Mouse (Mus musculus) hindbrain, embryonic 14.5 days (tissue): ENCODE data around the gene Nsd1. TPM values are rescaled to one million over a fixed set of nuclear protein-coding genes. Genes with fewer than 3 reads are reported as not detected.

Source experiments
- ATAC-seq: fragments of 200-750 bp; cut with Nextera tagmentation; 2 replicates; pipeline ENCODE4 v1.8.0; 2017; ENCODE audit warnings: moderate number of reproducible peaks, mild to moderate bottlenecking, moderate TSS enrichment, moderate library complexity; ENCODE audit not compliant: low FRiP score
- DNase-seq: peaks from one replicate; pipeline ENCODE4 v3.0.0-alpha.2; 2015; ENCODE audit warnings: low spot score
- H3K27ac ChIP-seq: fragments of 300-500 bp; sonication (generic); 2 replicates; pipeline ENCODE4 v1.5.1; 2014; ENCODE audit warnings: mild to moderate bottlenecking, moderate library complexity
- H3K27me3 ChIP-seq: fragments of 300-500 bp; sonication (generic); 2 replicates; pipeline ENCODE4 v1.6.1; 2014; ENCODE audit warnings: mild to moderate bottlenecking, low read length, mixed read lengths; ENCODE audit not compliant: control insufficient read depth, insufficient read depth
- H3K36me3 ChIP-seq: fragments of 300-500 bp; sonication (generic); replicated peaks from 2 replicates; pipeline ENCODE4 v1.6.1; 2014; ENCODE audit not compliant: control insufficient read depth, insufficient read depth
- H3K4me1 ChIP-seq: fragments of 300-500 bp; sonication (generic); replicated peaks from 2 replicates; pipeline ENCODE4 v1.6.1; 2014; ENCODE audit warnings: antibody characterized with exemption, low read length, mixed read lengths; ENCODE audit not compliant: control insufficient read depth, insufficient read depth
- H3K4me2 ChIP-seq: fragments of 300-500 bp; sonication (generic); replicated peaks from 2 replicates; pipeline ENCODE4 v1.6.1; 2014; ENCODE audit warnings: mild to moderate bottlenecking, moderate library complexity
- H3K4me3 ChIP-seq: fragments of 300-500 bp; sonication (generic); replicated peaks from 2 replicates; pipeline ENCODE4 v1.5.1; 2014; ENCODE audit warnings: mild to moderate bottlenecking, low read length
- H3K9ac ChIP-seq: fragments of 300-500 bp; sonication (generic); 2 replicates; pipeline ENCODE4 v1.6.1; 2014
- H3K9me3 ChIP-seq: fragments of 300-500 bp; sonication (generic); 2 replicates; pipeline ENCODE4 v1.6.1; 2016; ENCODE audit warnings: low read length; ENCODE audit not compliant: control insufficient read depth
- WGBS: fragments of 180-500 bp; shearing (Covaris S2); extraction: QIAGEN DNeasy Blood & Tissue Kit; methylation state at CpG from one replicate; pipeline ENCODE4 v1.1.7; 2014; 5-methylcytosine and 5-hydroxymethylcytosine counted together
- polyA plus RNA-seq: library from polyadenylated mRNA; unstranded; fragments of >200 nt; fragmentation: Nextera tagmentation; extraction: Ambion mirVana; gene quantifications from 2 replicates; pipeline ENCODE4 v1.2.1, GENCODE M21; 2014

Gene Nsd1
- polyA plus RNA-seq, 1 experiment from 2014 or later = 70.7 TPM

- Histone ChIP-seq H3K36me3 (peaks cover 20% of the 10 kb centered on the region), H3K9ac (peak overlapping the region; percentile 63), H3K4me3 (peak overlapping the region; percentile 64), H3K27me3 (no peaks in the 10 kb centered on the region), H3K9me3 (no peaks in the 10 kb centered on the region), H3K4me2 (peak overlapping the region; percentile 91), H3K27ac (no peak overlapping the region), H3K4me1 (peaks cover 15% of the 10 kb centered on the region; the same call in 1 of the 2 replicates)
- ATAC-seq (peak; percentile 19; the same call in 1 of the 2 replicates), DNase-seq (peak; percentile 57)
- whole genome bisulfite sequencing = under 1% methylated on average over 29 of the region's 29 CpGs
Observed at GRCm38 (mm10) chr13:55329109-55329682, 119.6 kb downstream of the Nsd1 start.

GRCm38 (mm10) chr13:55329683-55330566 lies 120.3 kb downstream of the Nsd1 start, which contains the start of gene Mxd3:
Gene Mxd3, minus strand, starts transcription at chr13:55329823.
- Histone ChIP-seq H3K9ac (peak within 1 kb of the TSS; percentile 63), H3K27me3 (no peaks in the 10 kb centered on the region), H3K4me3 (peak within 1 kb of the TSS; percentile 64), H3K9me3 (no peaks in the 10 kb centered on the region), H3K27ac (peak within 1 kb of the TSS; percentile 53), H3K36me3 (peaks cover 14% of the 10 kb centered on the region), H3K4me2 (peak within 1 kb of the TSS; percentile 91), H3K4me1 (peaks cover 15% of the 10 kb centered on the region; the same call in 1 of the 2 replicates)
- WGBS = under 1% methylated on average over 66 of the region's 82 CpGs
- ATAC-seq (peak; percentile 80), DNase-seq (peak; percentile 82)

DNA sequence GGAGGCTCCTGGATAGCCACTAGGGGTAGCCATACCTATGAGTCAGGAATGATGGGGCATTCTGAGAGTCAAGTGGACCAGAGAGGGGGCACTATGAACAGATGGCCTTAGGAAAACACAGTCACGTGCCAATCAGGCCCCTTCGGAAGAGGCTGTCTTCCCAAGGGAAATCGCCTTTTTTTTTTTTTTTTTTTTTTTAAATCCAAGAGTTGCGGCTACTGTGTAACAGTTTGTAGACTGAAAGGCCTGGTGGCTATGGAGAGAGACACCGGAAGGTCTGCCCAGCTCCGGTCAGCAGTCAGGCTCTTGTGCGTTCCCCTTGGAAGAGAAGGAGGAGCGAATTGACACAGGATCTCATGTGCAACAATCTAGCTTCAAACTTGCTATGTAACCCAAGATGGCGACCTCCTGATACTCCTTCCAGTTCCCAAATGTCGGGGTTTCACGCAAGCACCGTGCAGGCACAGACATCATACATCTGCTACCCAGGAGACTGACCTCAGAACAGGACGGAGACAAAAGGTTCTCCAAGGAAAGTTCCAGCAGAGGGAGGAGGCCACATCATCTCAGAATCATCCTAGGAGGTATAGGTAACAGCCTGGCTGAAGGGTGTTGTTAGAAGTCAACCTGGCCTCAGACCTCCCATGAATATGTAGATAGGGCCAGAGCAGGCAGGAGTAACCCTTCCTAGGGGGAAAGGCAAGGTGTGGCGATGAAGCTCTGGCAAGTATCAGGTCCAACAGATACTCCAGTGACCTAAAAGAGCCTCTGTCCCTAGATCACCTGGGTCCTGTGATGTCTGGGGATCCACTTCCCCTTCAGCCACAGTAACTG lies 121.2 kb downstream of the Nsd1 start:
- Histone ChIP-seq H3K36me3 (peaks cover 6% of the 10 kb centered on the region), H3K27ac (0 out of 2 replicates have a peak overlapping the region, but pooled peaks have one; percentile 53), H3K4me1 (peaks cover 15% of the 10 kb centered on the region; the same call in 1 of the 2 replicates), H3K4me3 (peak overlapping the region; percentile 64), H3K27me3 (no peaks in the 10 kb centered on the region), H3K9ac (peak overlapping the region; percentile 63; the same call in 1 of the 2 replicates), H3K4me2 (peak overlapping the region; percentile 91), H3K9me3 (no peaks in the 10 kb centered on the region)
- ATAC-seq = no peak
- no peak for DNase-seq
- WGBS = 44% methylated on average over 14 of the region's 14 CpGs

GRCm38 (mm10) chr13:55332331-55332730 lies 122.7 kb downstream of the Nsd1 start:
- DNase-seq = no peak
- no peak overlapping the region for H3K27ac ChIP-seq
- H3K4me3 ChIP-seq = no peak overlapping the region
- WGBS = 91% methylated on average over 3 of the region's 3 CpGs
- H3K9me3 ChIP-seq = no peaks in the 10 kb centered on the region
- H3K4me1 ChIP-seq = peaks cover 10% of the 10 kb centered on the region; the same call in 1 of the 2 replicates
- no peak overlapping the region for H3K9ac ChIP-seq
- H3K36me3 ChIP-seq = no peaks in the 10 kb centered on the region
- no peak for ATAC-seq
- H3K4me2 ChIP-seq = no peak overlapping the region
- H3K27me3 ChIP-seq = no peaks in the 10 kb centered on the region

- no peak for ATAC-seq
- Histone ChIP-seq H3K4me3 (no peak overlapping the region), H3K9me3 (no peaks in the 10 kb centered on the region), H3K36me3 (no peaks in the 10 kb centered on the region), H3K4me1 (no peaks in the 10 kb centered on the region), H3K27ac (no peak overlapping the region), H3K27me3 (no peaks in the 10 kb centered on the region), H3K4me2 (no peak overlapping the region), H3K9ac (no peak overlapping the region)
- DNase-seq = no peak
- WGBS = 85% methylated on average over 4 of the region's 4 CpGs
Observed at GRCm38 (mm10) chr13:55335701-55336100, 126.1 kb downstream of the Nsd1 start.

DNA sequence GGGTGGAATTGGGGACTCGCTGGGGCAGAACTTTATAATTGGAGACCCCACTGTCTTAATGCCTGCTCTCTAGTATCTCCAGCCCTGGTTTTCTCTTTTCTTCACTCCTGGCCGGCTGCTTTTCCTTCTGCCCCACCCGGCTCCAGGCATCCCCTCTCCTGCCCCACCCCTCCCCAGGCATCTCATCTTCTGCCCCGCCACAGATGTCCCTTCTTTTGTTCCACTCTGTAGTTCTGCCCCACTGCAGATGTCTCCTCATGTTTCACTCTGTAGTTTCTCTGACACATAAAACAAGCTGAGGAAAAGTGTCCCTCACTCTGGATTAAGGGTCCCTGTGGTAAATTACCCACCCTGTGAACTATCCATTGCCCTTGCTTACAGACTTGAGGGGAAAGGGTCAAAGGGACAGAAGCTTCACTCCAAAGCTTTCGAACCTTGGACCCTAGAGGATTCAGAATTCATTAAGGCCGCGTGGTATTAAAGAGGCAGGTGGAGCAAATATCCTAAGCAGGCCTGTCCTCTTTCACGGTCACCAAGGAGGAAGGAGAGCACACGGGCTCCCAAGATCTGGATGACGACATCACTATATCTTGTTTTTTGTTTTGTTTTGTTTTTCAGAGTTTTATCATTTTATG lies 127.9 kb downstream of the Nsd1 start:
- Histone ChIP-seq H3K27ac (no peak overlapping the region), H3K4me3 (no peak overlapping the region), H3K9ac (no peak overlapping the region), H3K9me3 (no peaks in the 10 kb centered on the region), H3K4me1 (no peaks in the 10 kb centered on the region), H3K36me3 (no peaks in the 10 kb centered on the region), H3K4me2 (no peak overlapping the region), H3K27me3 (no peaks in the 10 kb centered on the region)
- DNase-seq = no peak
- no peak for ATAC-seq
- 59% methylated on average over 10 of the region's 10 CpGs for WGBS

DNA sequence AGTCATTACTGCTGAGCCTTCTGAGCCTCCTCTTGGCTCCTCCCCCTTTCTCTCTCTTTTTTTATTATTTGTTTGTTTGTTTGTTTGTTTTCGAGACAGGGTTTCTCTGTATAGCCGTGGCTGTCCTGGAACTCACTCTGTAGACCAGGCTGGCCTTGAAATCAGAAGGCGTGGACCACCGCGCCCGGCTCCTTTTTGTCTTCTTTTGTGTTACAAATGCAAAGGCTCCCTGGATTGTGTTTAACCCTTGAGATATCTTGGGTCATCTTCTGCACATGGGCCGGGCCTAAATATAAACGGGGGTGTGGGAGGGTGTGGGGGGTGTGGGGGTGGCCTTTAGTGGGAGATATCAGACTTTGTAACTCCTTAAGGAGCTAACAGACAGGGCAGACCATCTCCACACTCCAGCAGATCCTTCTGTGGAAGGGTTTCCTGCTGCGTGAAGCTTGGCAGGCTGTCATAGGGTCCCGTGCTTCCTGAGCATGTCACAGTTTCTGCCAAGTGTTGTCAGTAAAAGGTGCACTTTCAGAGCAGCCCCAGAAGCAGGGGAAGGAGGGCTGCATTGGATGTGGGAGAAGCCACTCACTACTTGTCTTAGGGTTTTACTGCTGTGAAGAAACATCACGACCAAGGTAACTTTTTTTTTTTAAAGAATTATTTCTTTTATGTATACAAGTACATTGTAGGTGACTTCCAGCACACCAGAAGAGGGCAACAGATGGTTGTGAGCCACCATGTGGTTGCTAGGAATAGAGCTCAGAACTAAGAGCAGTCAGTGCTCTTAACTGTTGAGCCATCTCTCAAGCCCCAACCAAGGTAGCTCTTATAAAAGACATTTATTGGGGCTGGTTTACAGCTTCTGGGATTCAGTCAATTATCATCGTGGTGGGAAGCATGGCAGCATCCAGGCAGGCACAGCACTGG lies 128.8 kb downstream of the Nsd1 start:
- Histone ChIP-seq H3K4me1 (no peaks in the 10 kb centered on the region), H3K27ac (no peak overlapping the region), H3K4me3 (no peak overlapping the region), H3K4me2 (no peak overlapping the region), H3K36me3 (no peaks in the 10 kb centered on the region), H3K27me3 (no peaks in the 10 kb centered on the region), H3K9ac (no peak overlapping the region), H3K9me3 (no peaks in the 10 kb centered on the region)
- DNase-seq (no peak), ATAC-seq (no peak)
- 57% methylated on average over 12 of the region's 12 CpGs for WGBS

GRCm38 (mm10) chr13:55339259-55339658 lies 129.7 kb downstream of the Nsd1 start:
- Histone ChIP-seq H3K36me3 (peaks cover 7% of the 10 kb centered on the region), H3K9me3 (no peaks in the 10 kb centered on the region), H3K4me1 (no peaks in the 10 kb centered on the region), H3K27ac (no peak overlapping the region), H3K9ac (no peak overlapping the region), H3K4me3 (no peak overlapping the region), H3K27me3 (no peaks in the 10 kb centered on the region), H3K4me2 (no peak overlapping the region)
- DNase-seq (no peak), ATAC-seq (no peak)
- 38% methylated on average over 2 of the region's 2 CpGs for WGBS
